Mouse (Mus musculus) MEL (cell line): ENCODE measurements at regions not wholly inside any gene's neighbourhood (a gene's known extent, or its start where the extent isn't known, plus 50 kb on each side); places are given as distances from the start of the nearest gene placed in this dataset.

Source experiments
- CHD2 ChIP-seq: IDR thresholded peaks from 2 replicates; pipeline ENCODE4 v1.6.1; 2011; ENCODE audit warnings: low read length, improper control_type of control experiment
- CTCF ChIP-seq, 3 experiments: IDR thresholded peaks in 2 of 3; conservative IDR thresholded peaks in 1 of 3; 2 replicates each; pipeline ENCODE4 v1.5.1; 2011 to 2012; ENCODE audit warnings: low read length in 3 of 3, low read depth in 2 of 3, mild to moderate bottlenecking in 2 of 3, improper control_type of control experiment in 1 of 3, inconsistent platforms in 1 of 3, mixed read lengths in 1 of 3, moderate library complexity in 1 of 3; ENCODE audit not compliant: control insufficient read depth in 1 of 3, insufficient read depth in 1 of 3, poor library complexity in 1 of 3, severe bottlenecking in 1 of 3
- E2F4 ChIP-seq: IDR thresholded peaks from 2 replicates; pipeline ENCODE4 v1.6.1; 2011; ENCODE audit warnings: low read depth, low read length, improper control_type of control experiment, borderline replicate concordance
- ELF1 ChIP-seq: IDR thresholded peaks from 2 replicates; pipeline ENCODE4 v1.6.1; 2014; ENCODE audit warnings: low read depth, mild to moderate bottlenecking, inconsistent platforms, low read length, improper control_type of control experiment, moderate library complexity
- KAT2A ChIP-seq: conservative IDR thresholded peaks from 2 replicates; pipeline ENCODE4 v1.6.1; 2012; ENCODE audit warnings: low read depth, low read length, improper control_type of control experiment, inconsistent platforms
- MEF2A ChIP-seq: IDR thresholded peaks from 2 replicates; pipeline ENCODE4 v1.6.1; 2014; ENCODE audit warnings: low read depth, mild to moderate bottlenecking, inconsistent platforms, low read length, improper control_type of control experiment; ENCODE audit not compliant: poor library complexity, insufficient replicate concordance, severe bottlenecking; ENCODE audit errors: extremely low read depth
- POLR2A ChIP-seq, 2 experiments: IDR thresholded peaks; 2 replicates each; pipeline ENCODE4 v1.6.1; 2011 to 2012; ENCODE audit warnings: low read length in 2 of 2, mild to moderate bottlenecking in 2 of 2, control low read depth in 1 of 2, improper control_type of control experiment in 1 of 2, low read depth in 1 of 2, moderate library complexity in 1 of 2; ENCODE audit not compliant: control insufficient read depth in 1 of 2, insufficient read depth in 1 of 2, poor library complexity in 1 of 2
- SMC3 ChIP-seq: IDR thresholded peaks from 2 replicates; pipeline ENCODE4 v1.6.1; 2011; ENCODE audit warnings: low read depth, low read length, improper control_type of control experiment
- TBP ChIP-seq: IDR thresholded peaks from 2 replicates; pipeline ENCODE4 v1.8.0; 2011; ENCODE audit warnings: low read depth, low read length, improper control_type of control experiment
- UBTF ChIP-seq: IDR thresholded peaks from 2 replicates; pipeline ENCODE4 v1.6.1; 2012; ENCODE audit warnings: low read depth, mild to moderate bottlenecking, inconsistent platforms, low read length, improper control_type of control experiment, moderate library complexity, borderline replicate concordance; ENCODE audit not compliant: insufficient read depth
- ZKSCAN1 ChIP-seq: IDR thresholded peaks from 2 replicates; pipeline ENCODE4 v1.6.1; 2012; ENCODE audit warnings: low read depth, mild to moderate bottlenecking, inconsistent platforms, low read length, improper control_type of control experiment, moderate library complexity
- ZNF384 ChIP-seq: IDR thresholded peaks from 2 replicates; pipeline ENCODE4 v1.6.1; 2012; ENCODE audit warnings: low read depth, mild to moderate bottlenecking, inconsistent platforms, low read length, improper control_type of control experiment

DNA sequence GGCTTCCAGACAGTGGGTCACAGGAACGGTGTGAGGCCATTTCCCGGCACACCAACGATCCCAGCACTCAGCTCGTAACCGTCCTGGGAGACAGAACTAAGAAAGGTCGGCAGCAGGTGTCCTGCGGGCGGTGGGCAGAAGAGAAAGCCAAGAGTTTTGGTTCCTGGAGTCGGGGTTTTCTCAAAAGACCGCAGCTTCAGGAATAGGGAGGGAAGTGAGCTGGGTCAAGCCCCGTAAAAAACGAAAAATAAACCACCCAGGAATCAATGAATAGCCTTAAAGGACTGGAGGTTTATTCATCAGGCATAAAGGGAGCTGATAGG is 145.5 kb downstream of the Cd24a start:
- TF ChIP-seq CTCF (IDR thresholded peaks at IDR 0.05 in 2 of 3, conservative IDR thresholded peaks at IDR 0.05 in 1 of 3; ENCODE audit: control insufficient read depth in 1 of 3, insufficient read depth in 1 of 3, low read depth in 2 of 3, low read length in 3 of 3, poor library complexity in 1 of 3, severe bottlenecking in 1 of 3) (no peak), MEF2A (no peak), UBTF (no peak), E2F4 (no peak), CHD2 (no peak), ZKSCAN1 (no peak), KAT2A (no peak), POLR2A (IDR thresholded peaks at IDR 0.05; ENCODE audit: control insufficient read depth in 1 of 2, insufficient read depth in 1 of 2, low read depth in 1 of 2, low read length in 2 of 2, poor library complexity in 1 of 2) (no peak), ELF1 (no peak), SMC3 (no peak), TBP (no peak), ZNF384 (no peak)
